Mouse (Mus musculus): ENCODE results near the gene Adad2. TPM values are rescaled to one million over a fixed set of nuclear protein-coding genes. Genes with fewer than 3 reads are reported as not detected.

The Adad2 gene
- total RNA-seq (2021): not detected
- long read RNA-seq, experiment 1: 0 reads
- long read RNA-seq, experiment 2: 0 reads

DNA sequence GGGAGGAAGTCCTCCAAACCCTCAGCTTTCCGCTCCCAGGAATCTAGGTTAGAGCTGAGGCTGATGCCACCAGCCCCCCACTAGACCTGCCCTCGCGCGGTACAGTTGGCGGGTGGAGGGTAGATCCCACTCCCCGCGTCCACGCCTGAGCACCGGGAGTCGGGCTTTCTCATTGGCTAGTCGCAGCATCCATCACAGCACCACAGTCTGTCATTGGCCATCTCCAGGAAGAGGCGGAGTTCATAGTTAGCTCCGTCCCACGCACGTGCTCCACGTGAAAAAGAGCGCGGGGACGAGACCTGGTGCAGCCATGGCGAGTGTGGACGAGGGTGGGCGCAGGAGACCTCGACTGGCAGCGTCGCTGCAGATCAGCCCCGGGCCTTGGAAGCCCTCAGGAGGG lies at the start of gene Adad2:
TSS of gene Adad2 (plus strand) at position 277 of the 400 bp plus-strand sequence.
- DNase-seq: no peak
- intact Hi-C loops (cut with DNase I; ENCODE audit: low total_unique reads): no loop called here

DNA sequence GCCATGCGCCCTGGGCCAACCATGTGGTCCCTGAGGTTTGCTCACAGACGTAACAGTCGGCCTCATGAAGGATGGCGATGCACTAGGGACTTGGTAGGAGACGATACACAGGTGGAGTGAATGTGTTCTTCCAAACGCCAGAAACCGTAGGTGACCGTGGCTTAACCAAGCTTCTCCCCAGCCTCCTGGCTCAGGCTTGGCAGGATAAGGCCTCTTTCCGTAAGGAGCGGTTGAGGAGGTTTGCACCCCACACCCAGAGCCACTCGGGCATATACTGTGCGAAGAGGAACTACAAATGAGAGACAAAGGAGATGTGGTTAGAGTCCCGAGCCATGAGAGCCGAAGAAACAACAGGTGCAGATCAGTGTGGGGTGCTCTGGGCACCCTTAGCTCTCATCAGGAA lies 48.7 kb upstream of the Adad2 start:
- intact Hi-C loops (cut with DNase I; ENCODE audit: low total_unique reads): no loop called here
- no peak for DNase-seq

DNA sequence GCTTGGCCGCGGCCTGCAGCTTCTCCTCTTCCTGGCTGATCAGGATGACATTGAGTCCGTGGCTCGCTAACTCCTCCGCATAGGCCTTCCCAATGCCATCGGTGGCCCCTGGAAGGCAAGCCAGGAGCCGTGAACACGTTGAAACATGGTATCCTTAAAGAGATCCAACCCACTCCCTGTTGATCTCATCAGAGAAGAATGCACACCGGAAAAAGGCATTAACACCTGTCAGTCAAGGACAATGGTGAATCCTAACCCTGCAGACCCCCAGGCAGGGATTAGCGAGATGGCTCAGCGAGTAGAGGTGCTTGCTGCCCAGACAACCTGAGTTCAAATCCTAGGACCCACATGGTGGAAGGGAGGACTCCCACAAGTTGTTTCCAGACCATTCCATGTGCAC lies 46.2 kb upstream of the Adad2 start:
- intact Hi-C loops (cut with DNase I; ENCODE audit: low total_unique reads): no loop called here
- DNase-seq: no peak

DNA sequence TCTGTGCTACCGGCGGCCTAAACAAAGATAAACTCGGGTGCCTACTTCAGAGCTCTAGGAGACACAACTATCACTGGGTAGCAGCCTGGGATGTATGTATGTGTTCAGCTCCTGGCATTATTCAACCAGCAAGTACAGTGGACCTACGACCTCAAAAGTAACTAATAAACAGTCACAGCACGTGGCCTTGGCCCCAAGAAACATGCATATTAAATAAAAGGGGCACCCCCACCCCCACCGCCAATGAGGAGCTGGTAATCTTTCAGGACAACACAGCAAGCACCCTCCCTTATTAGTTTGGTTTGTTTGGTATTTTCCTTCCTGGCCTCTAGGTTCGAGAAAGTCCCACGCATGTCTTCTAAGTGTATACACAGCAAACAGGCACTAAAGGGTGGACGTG lies 44.3 kb upstream of the Adad2 start:
- intact Hi-C loops (cut with DNase I; ENCODE audit: low total_unique reads): no loop called here
- DNase-seq: no peak

DNA sequence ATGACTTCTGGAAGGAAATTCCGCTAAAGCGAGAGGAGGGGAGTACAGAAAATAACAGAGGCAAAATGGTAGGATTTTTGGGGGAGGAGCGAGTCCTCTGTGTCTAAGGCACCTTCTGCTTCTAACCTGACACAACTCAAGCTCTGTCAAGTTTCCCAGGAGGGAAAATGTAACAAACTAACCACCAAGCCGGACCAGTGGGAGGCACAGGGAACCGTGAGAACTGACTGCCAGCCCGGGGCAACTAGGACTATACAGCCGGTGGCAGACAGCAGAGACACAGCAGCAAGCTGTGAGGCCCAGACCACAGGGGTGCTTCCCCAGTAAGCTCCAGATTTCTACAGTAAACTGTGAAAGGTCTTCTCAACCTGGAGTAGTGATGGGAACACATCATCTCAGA lies 43.6 kb upstream of the Adad2 start:
- DNase-seq: no peak
- intact Hi-C loops (cut with DNase I; ENCODE audit: low total_unique reads): no loop called here

DNA sequence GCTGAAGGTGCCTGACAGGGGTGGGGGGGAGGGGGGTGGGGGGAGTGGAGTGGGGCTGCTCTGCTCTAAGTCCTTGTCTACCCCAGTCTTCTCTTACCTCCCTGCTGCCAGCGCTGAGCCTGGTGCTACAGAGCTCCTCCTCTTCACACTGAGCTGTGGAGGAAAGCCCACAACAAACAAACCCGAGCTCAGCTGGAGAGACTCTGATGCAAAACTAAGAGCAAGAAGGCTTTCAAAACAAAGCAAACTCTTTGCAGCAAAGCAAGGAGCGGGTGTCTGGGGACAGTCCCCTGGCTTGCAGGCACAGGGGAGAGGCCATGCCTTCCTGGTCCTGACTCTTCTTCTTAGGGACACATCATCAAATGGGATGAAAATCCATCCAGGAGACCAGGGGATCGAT lies 42.7 kb upstream of the Adad2 start:
- intact Hi-C loops (cut with DNase I; ENCODE audit: low total_unique reads): no loop called here
- no peak for DNase-seq

DNA sequence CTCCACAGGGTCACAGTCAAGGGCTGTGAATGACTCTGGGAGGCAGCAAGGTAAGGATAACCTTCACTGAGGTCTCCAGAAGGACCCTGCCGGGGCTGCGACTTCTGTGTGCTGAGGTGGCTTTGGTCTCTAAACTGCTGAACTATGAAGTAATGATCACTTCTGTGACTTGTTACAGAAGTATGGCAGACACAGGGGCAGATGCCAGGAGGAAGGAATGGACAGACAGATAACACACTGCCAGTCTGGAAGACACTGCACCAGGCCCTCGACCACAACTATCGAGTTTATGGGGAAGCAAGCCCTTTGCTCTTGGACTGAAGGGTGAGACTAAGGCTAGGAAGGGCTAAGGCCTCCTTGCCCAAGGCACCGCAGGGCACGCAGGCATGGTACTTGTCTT lies 41.4 kb upstream of the Adad2 start:
- intact Hi-C loops (cut with DNase I; ENCODE audit: low total_unique reads): no loop called here
- DNase-seq: no peak

DNA sequence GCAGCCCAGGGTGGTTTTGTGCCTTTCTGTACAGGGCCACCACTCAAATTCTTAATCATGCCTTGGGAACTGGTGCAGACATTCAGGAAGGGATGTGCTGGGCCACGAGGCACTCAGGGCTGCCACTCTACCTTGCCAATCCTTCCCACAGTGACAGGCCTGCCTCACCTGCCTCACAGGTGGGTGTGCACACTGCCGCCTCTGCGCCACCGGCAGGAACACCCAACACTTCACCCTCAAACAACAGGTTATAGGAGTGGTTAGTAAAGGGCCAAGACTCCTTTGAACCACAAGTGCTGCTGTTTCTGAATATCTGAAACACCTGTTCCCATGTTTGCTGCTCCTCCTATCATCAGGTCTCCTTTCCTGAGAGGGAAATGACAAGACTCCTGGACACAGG lies 40.1 kb upstream of the Adad2 start:
- DNase-seq: no peak
- intact Hi-C loops (cut with DNase I; ENCODE audit: low total_unique reads): no loop called here

DNA sequence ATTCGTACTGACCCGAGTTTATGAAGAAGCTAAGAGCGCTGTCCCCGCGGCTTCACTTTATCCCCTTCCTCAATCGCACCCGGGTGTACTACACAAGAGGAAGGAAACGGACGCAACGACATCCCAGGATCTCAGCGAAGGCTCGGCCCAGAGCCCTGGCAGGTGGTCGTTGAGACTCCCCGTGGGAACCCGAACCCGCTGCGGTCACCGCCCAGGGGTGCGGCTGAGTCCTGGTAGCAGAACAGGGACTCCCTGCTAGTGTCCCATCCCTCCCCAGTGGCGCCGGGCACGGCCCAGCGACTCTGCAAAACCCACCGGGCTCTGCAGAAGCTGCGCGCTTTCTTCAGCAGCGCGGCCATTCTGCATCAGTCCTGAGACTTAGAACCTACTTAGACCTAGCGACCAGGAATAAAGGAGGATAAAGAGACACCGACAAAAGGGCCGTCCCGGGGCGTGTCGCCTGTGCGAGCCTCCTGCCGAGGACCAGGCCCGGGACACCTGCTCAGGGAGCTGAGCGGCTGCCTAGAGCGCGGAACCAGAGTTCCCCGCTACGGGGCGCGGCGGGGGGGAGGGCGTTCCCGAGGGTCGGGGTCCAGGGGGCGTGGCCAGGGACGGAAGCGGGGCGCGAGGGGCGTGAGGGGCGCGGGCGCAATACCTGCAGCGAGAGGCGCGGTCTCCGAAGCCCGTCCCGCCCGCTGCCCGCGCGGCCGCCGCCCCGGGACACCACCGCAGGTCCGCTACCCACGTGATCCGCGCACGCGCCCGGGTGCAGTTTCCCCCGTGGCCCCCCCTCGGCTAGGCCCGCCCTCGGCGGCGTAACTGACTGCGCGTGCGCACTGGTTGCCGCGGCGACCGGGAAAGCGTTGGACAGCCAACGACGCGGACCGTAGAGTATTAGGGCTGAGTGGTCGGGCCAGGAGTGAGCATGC lies 37.8 kb upstream of the Adad2 start, which contains the start of the genes Hsdl1 and Dnaaf1:
TSS of gene Hsdl1 (minus strand) at position 747 of the 929 bp plus-strand sequence.
TSS of gene Dnaaf1 (plus strand) at position 799 of the 929 bp plus-strand sequence.
- intact Hi-C loops (cut with DNase I; ENCODE audit: low total_unique reads): no loop called here
- DNase-seq: peak; percentile 97

DNA sequence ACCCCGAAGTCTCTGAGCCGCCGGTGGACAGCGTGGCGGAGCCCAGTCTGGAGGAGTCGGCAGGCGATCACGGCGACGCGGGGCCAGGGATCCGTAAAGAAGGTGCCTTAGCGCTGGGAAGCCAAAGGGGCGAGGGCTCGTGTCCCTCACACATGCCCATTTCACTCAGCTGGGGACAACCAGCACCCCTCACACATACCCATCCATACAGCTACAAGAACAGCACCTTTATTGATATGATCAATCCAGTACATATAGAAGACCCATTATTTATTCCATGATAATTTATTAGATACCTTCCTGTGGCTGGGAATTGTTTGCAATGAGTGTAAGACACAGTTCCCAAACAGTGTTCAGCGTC lies 37.2 kb upstream of the Adad2 start:
- DNase-seq: no peak
- intact Hi-C loops (cut with DNase I; ENCODE audit: low total_unique reads): no loop called here

DNA sequence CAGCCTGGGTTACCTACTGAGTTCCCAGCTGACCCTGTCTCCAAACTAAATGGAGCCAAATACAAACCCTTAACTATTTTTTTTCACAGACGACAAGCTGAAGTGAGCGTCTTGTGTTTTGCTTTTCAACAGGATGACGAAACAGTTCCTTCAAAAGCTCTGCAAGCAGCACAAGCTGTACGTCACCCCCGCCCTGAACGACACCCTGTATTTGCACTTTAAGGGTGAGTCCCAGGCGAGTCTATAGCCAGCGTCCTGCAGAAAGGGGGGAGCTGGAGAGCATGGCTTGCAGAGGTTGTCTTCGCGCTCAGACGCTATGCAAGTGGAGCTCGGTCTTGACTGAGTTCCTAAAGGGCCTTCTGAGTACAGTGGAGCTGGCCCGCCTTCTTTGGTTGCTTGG lies 33.5 kb upstream of the Adad2 start:
- no peak for DNase-seq
- intact Hi-C loops (cut with DNase I; ENCODE audit: low total_unique reads): no loop called here

DNA sequence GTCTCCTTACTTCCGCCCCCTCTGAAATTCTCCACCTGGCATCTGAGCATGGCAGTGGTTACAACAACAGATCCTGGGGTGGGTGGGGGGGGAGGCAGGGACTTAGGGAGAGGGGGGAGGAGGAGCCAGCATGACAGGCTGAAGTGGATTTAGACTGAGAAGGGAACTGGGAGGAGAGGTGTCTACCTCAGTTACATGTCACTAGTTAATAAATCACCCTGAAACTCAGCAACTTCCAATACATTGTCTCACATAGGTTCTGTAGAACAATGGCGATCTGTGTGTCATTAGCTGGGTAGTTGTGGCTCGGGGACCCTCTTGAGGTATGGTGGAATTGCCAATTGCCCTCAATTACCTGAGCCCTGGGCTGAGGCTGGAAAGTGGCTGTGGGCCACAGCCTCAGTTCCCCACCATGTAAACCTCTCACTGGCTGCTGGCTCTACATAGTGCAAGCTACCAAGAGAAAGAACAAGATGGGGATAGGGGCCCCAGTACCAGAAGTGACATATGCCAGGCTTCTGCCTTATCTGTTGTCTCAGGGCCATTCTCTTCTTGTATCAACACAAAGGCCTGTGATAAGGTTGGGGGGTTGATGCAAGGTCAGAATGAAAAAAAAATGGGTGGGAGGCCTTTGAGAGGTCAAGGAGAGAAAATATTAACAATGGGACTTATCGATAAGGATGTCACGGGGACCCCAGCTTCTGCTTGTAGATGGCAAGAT lies 31.9 kb upstream of the Adad2 start:
- intact Hi-C loops (cut with DNase I; ENCODE audit: low total_unique reads): no loop called here
- DNase-seq: no peak

DNA sequence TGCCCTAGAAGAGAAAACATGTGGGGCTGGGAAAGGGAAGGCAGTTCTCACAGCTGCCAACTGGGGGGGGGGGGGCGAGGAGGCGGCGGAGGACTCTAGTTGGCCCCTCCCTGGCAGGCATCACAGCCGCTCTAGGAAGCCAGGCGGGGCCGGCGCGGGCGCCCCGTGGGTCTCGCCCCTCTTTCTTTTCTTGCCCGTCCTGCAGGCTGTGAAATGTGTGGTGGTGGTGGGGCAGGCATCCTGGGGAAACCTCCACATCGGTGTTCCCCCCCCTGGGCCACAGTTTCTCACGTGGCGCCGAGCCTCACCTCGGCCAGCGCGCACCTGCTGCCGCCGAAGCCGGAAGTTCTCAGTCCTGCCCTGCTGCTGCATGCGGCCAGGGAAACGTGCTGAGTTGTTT lies 26.6 kb upstream of the Adad2 start:
- no peak for DNase-seq
- intact Hi-C loops (cut with DNase I; ENCODE audit: low total_unique reads): no loop called here

DNA sequence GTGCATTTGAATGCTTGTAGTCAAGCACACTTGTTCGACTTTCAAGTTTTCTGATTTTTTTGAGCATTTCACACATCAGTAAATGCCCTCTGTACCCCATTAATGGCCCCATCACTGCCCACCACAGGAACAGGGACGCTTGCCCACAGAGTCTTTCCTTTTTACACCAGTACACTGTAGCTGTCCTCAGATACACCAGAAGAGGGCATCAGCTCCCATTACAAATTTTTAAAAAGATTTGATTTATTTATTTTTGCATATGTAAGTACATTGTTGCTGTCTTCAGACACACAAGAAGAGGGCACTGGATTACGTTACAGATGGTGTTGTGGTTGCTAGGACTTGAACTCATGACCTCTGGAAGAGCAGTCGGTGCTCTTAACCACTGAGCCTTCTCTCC lies 24.2 kb upstream of the Adad2 start:
- DNase-seq: no peak

DNA sequence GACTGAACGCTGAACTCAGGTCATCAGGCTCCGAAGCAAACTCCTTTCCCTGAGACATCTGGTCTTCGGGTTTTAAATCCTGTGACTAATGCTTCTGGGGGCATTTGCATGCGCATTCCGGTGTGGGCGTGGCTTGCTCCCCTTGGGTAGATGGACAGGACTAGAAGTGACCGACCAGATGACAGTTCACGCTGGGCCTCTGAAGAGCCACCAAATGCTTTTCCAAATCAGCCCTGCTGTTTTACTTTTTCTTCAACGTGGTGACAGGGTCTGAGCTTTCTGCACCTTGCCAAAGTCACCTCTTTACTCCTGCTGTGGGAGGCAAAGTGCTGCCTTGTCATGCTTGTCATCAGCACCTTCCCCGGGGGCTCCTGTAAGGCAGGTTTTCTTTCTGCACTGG lies 23.7 kb upstream of the Adad2 start:
- DNase-seq: no peak
- intact Hi-C loops (cut with DNase I; ENCODE audit: low total_unique reads): no loop called here

More for the DNA sequence above, 24.2 kb upstream of the Adad2 start:
- intact Hi-C loops (cut with DNase I; ENCODE audit: low total_unique reads): no loop called here

DNA sequence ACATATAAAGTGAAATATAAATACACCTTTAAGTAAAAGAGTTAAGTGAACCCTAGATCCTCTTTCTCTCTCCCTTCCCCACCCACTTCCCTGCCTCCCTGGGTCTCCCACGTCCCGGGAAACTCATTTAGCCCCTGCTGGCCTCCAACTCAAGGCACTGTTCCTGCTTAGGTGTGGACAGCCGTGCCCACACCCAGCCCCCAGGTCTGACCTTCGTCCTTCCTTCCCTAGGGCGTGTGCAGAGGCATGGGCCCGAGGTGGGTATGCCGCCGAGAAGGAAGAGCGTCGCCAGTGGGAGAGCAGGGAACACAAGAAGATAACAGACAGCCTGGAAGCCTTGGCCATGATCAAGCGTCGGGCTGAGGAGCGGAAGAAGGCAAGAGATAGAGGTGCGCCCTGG lies 22.2 kb upstream of the Adad2 start:
- intact Hi-C loops (cut with DNase I; ENCODE audit: low total_unique reads): no loop called here
- no peak for DNase-seq

DNA sequence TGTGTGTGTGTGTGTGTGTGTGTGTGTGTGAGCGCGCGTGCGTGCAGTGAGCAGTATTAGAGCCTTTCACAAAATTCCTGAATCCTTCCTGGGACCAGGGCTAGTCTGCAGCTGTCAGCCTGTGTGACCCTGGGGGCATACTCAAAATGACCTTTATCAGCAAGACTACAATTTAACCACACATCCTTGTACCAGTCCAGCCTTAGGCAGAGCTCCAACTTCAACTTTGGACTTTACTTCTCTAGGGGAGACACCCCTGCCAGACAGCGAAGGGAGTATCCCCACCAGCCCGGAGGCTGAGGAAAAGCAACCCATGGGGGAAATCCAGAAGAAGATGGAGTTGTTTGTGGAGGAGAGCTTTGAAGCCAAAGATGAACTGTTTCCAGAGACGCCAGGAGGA lies 21.1 kb upstream of the Adad2 start:
- intact Hi-C loops (cut with DNase I; ENCODE audit: low total_unique reads): no loop called here

DNA sequence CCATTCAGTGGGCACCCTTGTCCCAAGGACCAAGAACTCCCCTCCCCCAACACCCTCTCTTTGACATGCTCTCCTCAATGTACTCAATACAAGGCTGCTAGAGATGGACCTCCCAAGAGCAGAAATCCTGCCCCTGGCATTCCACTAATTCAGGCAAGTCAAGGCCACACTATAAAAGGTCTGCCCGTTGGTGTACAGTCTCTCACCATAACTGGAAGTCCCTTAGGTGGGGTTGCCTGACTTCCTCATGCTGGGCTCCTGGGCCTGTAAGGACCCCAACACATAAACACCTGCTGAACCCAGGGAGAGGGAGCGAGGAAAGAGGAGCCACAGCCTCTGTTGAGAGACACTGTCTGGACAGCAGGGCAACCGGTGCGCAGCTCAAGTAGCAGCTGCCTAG lies 8.8 kb upstream of the Adad2 start:
- intact Hi-C loops (cut with DNase I; ENCODE audit: low total_unique reads): loop anchor here (10.0 kb wide), 2 partner anchors 71 to 159 kb away; partner anchors contain the start of gene Necab2
- DNase-seq: no peak

More for the DNA sequence above, 21.1 kb upstream of the Adad2 start:
- DNase-seq: no peak

DNA sequence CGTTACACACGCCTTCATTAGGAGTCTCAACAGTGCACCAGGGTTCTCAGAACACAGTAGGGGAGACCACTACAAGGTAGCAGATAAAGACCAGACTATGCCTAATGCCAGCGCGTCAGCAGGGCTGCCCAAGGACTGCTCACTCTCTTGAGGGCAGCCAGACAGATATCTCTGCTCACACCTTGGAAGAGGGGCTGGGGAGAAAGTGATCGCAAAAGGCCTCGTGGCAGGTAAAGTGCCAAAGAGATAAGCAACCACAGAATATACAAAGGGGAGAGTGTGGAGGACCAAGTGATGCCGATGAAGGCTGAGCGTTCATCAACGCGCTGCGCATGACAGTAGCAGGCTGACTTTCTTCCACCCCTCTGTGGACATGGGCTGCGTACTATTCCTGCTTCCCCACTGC lies 8.1 kb upstream of the Adad2 start:
- DNase-seq: no peak
- intact Hi-C loops (cut with DNase I; ENCODE audit: low total_unique reads): loop anchor here (10.0 kb wide), 2 partner anchors 70 to 160 kb away; partner anchors contain the start of gene Necab2

DNA sequence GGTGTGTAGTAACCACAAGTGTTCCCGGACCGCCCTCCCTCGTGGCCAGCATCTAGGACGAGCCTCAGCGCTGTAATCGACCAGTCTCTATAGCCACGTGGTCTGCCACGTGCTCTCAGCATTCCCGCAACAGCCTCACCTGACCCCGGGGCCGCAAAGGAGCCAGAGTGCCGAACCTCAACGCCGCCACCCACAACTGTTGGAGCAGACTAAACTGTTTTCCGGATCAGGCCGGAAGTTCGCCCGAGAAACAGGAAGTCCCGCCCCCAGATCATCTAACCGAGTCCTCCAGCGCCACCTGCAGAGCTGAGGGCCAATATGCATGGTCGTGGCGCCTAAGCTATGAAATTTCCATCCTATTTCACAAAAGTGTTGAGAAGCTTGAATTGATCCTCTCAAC lies 7.6 kb upstream of the Adad2 start, which contains the start of gene Taf1c:
TSS of gene Taf1c (minus strand) at position 227 of the 400 bp plus-strand sequence.
- peak; percentile 94 for DNase-seq
- intact Hi-C loops (cut with DNase I; ENCODE audit: low total_unique reads): loop anchor here (10.0 kb wide), 2 partner anchors 70 to 160 kb away; partner anchors contain the start of gene Necab2
